ENCODE assay signal across 9 mouse cellular contexts in genomic region chr7:139951079-139951478, GRCm38 (mm10). TPM values are rescaled to one million over a fixed set of nuclear protein-coding genes. Genes with fewer than 3 reads are reported as not detected.
DNase-seq lines count a peak whose midpoint lies in the region; ATAC-seq and TF ChIP-seq lines count a peak whose summit lies in the region.
"Had no signal": no experiment of that assay in that cellular context is flagged by ENCODE, and none has a peak within 500 bp of the region (broad histone marks: within the 10 kb centered on the region; RNA-seq: fewer than 3 reads in every experiment).

No protein-coding gene starts in this region.

- ATAC-seq in heart, postnatal 0 days (ENCODE audit: insufficient read depth, low read depth): no peak
- ATAC-seq in limb, embryonic 13.5 days (ENCODE audit: low FRiP score, low read depth): no peak
- ATAC-seq in midbrain, embryonic 13.5 days: no peak

- H3K9me3 ChIP-seq in heart, postnatal 0 days (replicated peaks; ENCODE audit: control insufficient read depth, low read length): no peaks in the 10 kb centered on the region
- no peaks in the 10 kb centered on the region for H3K9me3 ChIP-seq in limb, embryonic 13.5 days
- H3K9me3 ChIP-seq in midbrain, embryonic 13.5 days: no peaks in the 10 kb centered on the region

- peak overlapping the region; percentile 44; the same call in 1 of the 2 replicates for H3K27ac ChIP-seq in heart, postnatal 0 days (ENCODE audit: low read depth)
- no peak overlapping the region for H3K27ac ChIP-seq in limb, embryonic 13.5 days
- no peak overlapping the region for H3K27ac ChIP-seq in midbrain, embryonic 13.5 days
- H3K27ac ChIP-seq in cerebellum, adult 2 months (ENCODE audit: insufficient read depth, low read length): no peak overlapping the region

- H3K36me3 ChIP-seq in heart, postnatal 0 days (replicated peaks; ENCODE audit: control insufficient read depth, insufficient read depth, low read length): no peaks in the 10 kb centered on the region
- H3K36me3 ChIP-seq in limb, embryonic 13.5 days: no peaks in the 10 kb centered on the region
- no peaks in the 10 kb centered on the region for H3K36me3 ChIP-seq in midbrain, embryonic 13.5 days
- H3K36me3 ChIP-seq: G1E had no signal

- H3K4me3 ChIP-seq in heart, postnatal 0 days (ENCODE audit: low read depth, low read length): peak overlapping the region; percentile 69
- H3K4me3 ChIP-seq in limb, embryonic 13.5 days: peak overlapping the region; percentile 60
- H3K4me3 ChIP-seq in midbrain, embryonic 13.5 days (replicated peaks): peak overlapping the region; percentile 37
- H3K4me3 ChIP-seq in cerebellum, adult 2 months (replicated peaks; ENCODE audit: insufficient read depth, low read depth, low read length): no peak overlapping the region

- no peak for TF ChIP-seq POLR2A in cerebellum, adult 2 months (IDR thresholded peaks at IDR 0.05; ENCODE audit: borderline replicate concordance, insufficient read depth, low read length)

- peak; percentile 44 for DNase-seq in adrenal gland, postnatal 14 days
- DNase-seq in adrenal gland, adult 18-20 months (ENCODE audit: low spot score in 2 of 2): no peak
- peak; percentile 29 for DNase-seq in c-Kit-positive CD71-positive TER-119-positive erythroid progenitor cells, embryonic 14.5 days (ENCODE audit: low spot score)
- DNase-seq in heart, postnatal 0 days (ENCODE audit: low spot score): no peak
- DNase-seq in cerebellum, adult 2 months: no peak
- no peak for DNase-seq in cerebellum, postnatal 25 days

- TF ChIP-seq EP300 in heart, postnatal 0 days (IDR thresholded peaks at IDR 0.05; ENCODE audit: low read depth): no peak

- H3K9ac ChIP-seq in heart, postnatal 0 days (replicated peaks; ENCODE audit: low read depth, low read length): peak overlapping the region; percentile 55
- peak overlapping the region; percentile 71 for H3K9ac ChIP-seq in limb, embryonic 13.5 days
- H3K9ac ChIP-seq in midbrain, embryonic 13.5 days (replicated peaks): no peak overlapping the region

- H3K4me1 ChIP-seq in heart, postnatal 0 days (ENCODE audit: control insufficient read depth, insufficient read depth): peaks cover 3% of the 10 kb centered on the region; the same call in 1 of the 2 replicates
- 0 out of 2 replicates have a peak, but pooled peaks cover 4% of the 10 kb centered on the region for H3K4me1 ChIP-seq in limb, embryonic 13.5 days
- peaks cover 17% of the 10 kb centered on the region for H3K4me1 ChIP-seq in midbrain, embryonic 13.5 days (replicated peaks)
- 0 out of 2 replicates have a peak, but pooled peaks cover 4% of the 10 kb centered on the region for H3K4me1 ChIP-seq in cerebellum, adult 2 months (ENCODE audit: control insufficient read depth, insufficient read depth, low read length)

- peaks cover 16% of the 10 kb centered on the region for H3K27me3 ChIP-seq in heart, postnatal 0 days (ENCODE audit: control insufficient read depth, insufficient read depth, low read length)
- peaks cover 58% of the 10 kb centered on the region for H3K27me3 ChIP-seq in limb, embryonic 13.5 days
- peaks cover 79% of the 10 kb centered on the region for H3K27me3 ChIP-seq in midbrain, embryonic 13.5 days
- H3K27me3 ChIP-seq in cerebellum, adult 2 months (ENCODE audit: control insufficient read depth, insufficient read depth, low read length): no peaks in the 10 kb centered on the region

- peak overlapping the region; percentile 67 for H3K4me2 ChIP-seq in heart, postnatal 0 days (ENCODE audit: low read depth, low read length)
- peak overlapping the region; percentile 78 for H3K4me2 ChIP-seq in limb, embryonic 13.5 days (replicated peaks)
- H3K4me2 ChIP-seq in midbrain, embryonic 13.5 days (replicated peaks): peak overlapping the region; percentile 59

- no peak for TF ChIP-seq CTCF in heart, postnatal 0 days (IDR thresholded peaks at IDR 0.05; ENCODE audit: low read depth)
- TF ChIP-seq CTCF in cerebellum, adult 2 months (IDR thresholded peaks at IDR 0.05; ENCODE audit: borderline replicate concordance, insufficient read depth, low read depth, low read length): no peak

- WGBS in heart, postnatal 0 days: 7% methylated on average over 16 of the region's 16 CpGs
- 6% methylated on average over 16 of the region's 16 CpGs for WGBS in limb, embryonic 13.5 days
- WGBS in midbrain, embryonic 13.5 days: 7% methylated on average over 16 of the region's 16 CpGs
- WGBS in cerebellum, adult 2 months: 7% methylated on average over 16 of the region's 16 CpGs

RNA-seq across cellular contexts. Expression of gene Utf1, which starts 7.5 kb away (rescaled TPM):
- not detected in 2 replicates for total RNA-seq in adrenal gland, postnatal 14 days (2021)
- total RNA-seq in adrenal gland, adult 18-20 months (2021): not detected
- total RNA-seq in heart, postnatal 0 days (2014; rRNA removed; ENCODE audit: low replicate concordance): not detected in 2 replicates
- not detected in 2 replicates for polyA plus RNA-seq in heart, postnatal 0 days (2015; fragmentation: Nextera tagmentation; extraction: Ambion mirVana)
- polyA plus RNA-seq in limb, embryonic 13.5 days (2015; fragmentation: Nextera tagmentation; extraction: Ambion mirVana): 0.15 TPM in 1 of 2 replicates, not detected in the other
- polyA plus RNA-seq in midbrain, embryonic 13.5 days (2015; fragmentation: Nextera tagmentation; extraction: Ambion mirVana): not detected in 2 replicates
- polyA plus RNA-seq in cerebellum, adult 2 months (2012; rRNA removed): 0.16 TPM in 1 of 2 replicates, not detected in the other
- total RNA-seq: G1E had no signal
- polyA plus RNA-seq: G1E had no signal

RNA-seq across cellular contexts. Expression of gene 6430531B16Rik, which starts 27.5 kb away (rescaled TPM):
- not detected in 2 replicates for total RNA-seq in adrenal gland, postnatal 14 days (2021)
- not detected for total RNA-seq in adrenal gland, adult 18-20 months (2021)
- not detected in 2 replicates for total RNA-seq in heart, postnatal 0 days (2014; rRNA removed; ENCODE audit: low replicate concordance)
- 0.23 TPM in 1 of 2 replicates, not detected in the other for polyA plus RNA-seq in heart, postnatal 0 days (2015; fragmentation: Nextera tagmentation; extraction: Ambion mirVana)
- 0.52 and 0.53 TPM in 2 replicates for polyA plus RNA-seq in limb, embryonic 13.5 days (2015; fragmentation: Nextera tagmentation; extraction: Ambion mirVana)
- 0.75 and 0.96 TPM in 2 replicates for polyA plus RNA-seq in midbrain, embryonic 13.5 days (2015; fragmentation: Nextera tagmentation; extraction: Ambion mirVana)
- polyA plus RNA-seq in cerebellum, adult 2 months (2012; rRNA removed): 0.21 and 0.39 TPM in 2 replicates
- polyA plus RNA-seq: G1E had no signal

RNA-seq across cellular contexts. Expression of gene Adam8, which starts 41.3 kb away (rescaled TPM):
- 1.5 and 3.0 TPM in 2 replicates for total RNA-seq in adrenal gland, postnatal 14 days (2021)
- total RNA-seq in adrenal gland, adult 18-20 months (2021): 1 to 10 TPM; 1.9 to 6.9 TPM
- 5.4 and 83.4 TPM in 2 replicates for total RNA-seq in heart, postnatal 0 days (2014; rRNA removed; ENCODE audit: low replicate concordance)
- polyA plus RNA-seq in heart, postnatal 0 days (2015; fragmentation: Nextera tagmentation; extraction: Ambion mirVana): 0.31 and 1.2 TPM in 2 replicates
- 2.3 and 2.8 TPM in 2 replicates for polyA plus RNA-seq in limb, embryonic 13.5 days (2015; fragmentation: Nextera tagmentation; extraction: Ambion mirVana)
- 3.8 and 4.0 TPM in 2 replicates for polyA plus RNA-seq in midbrain, embryonic 13.5 days (2015; fragmentation: Nextera tagmentation; extraction: Ambion mirVana)
- 2.8 and 4.1 TPM in 2 replicates for polyA plus RNA-seq in cerebellum, adult 2 months (2012; rRNA removed)

RNA-seq across cellular contexts. Expression of gene Kndc1, which starts 56.6 kb away (rescaled TPM):
- 0.63 and 0.71 TPM in 2 replicates for total RNA-seq in adrenal gland, postnatal 14 days (2021)
- 1 to 10 TPM in 1 of 2 experiments, under 1 TPM in 1; 0.93 to 1.2 TPM for total RNA-seq in adrenal gland, adult 18-20 months (2021)
- 0.23 TPM in 1 of 2 replicates, not detected in the other for total RNA-seq in heart, postnatal 0 days (2014; rRNA removed; ENCODE audit: low replicate concordance)
- polyA plus RNA-seq in heart, postnatal 0 days (2015; fragmentation: Nextera tagmentation; extraction: Ambion mirVana): 0.08 TPM in 1 of 2 replicates, not detected in the other
- 0.11 and 0.20 TPM in 2 replicates for polyA plus RNA-seq in limb, embryonic 13.5 days (2015; fragmentation: Nextera tagmentation; extraction: Ambion mirVana)
- polyA plus RNA-seq in midbrain, embryonic 13.5 days (2015; fragmentation: Nextera tagmentation; extraction: Ambion mirVana): 6.0 and 7.2 TPM in 2 replicates
- polyA plus RNA-seq in cerebellum, adult 2 months (2012; rRNA removed): 139 and 160 TPM in 2 replicates
- polyA plus RNA-seq: G1E had no signal

Comparison
In these comparisons a context has a peak if more than half of its experiments do, and no peak if none do; other contexts are left out.
1. DNase-seq: peak in adrenal gland, postnatal 14 days (single experiment) and c-Kit-positive CD71-positive TER-119-positive erythroid progenitor cells, embryonic 14.5 days (single experiment); none in adrenal gland, adult 18-20 months (0 of 2), heart, postnatal 0 days (single experiment), cerebellum, adult 2 months (0 of 2) and cerebellum, postnatal 25 days (0 of 2).
2. Peak in every context shown above with its lines, with median percentiles within 50 percentile points of each other: H3K4me2 ChIP-seq.